Mouse (Mus musculus) cortical plate, adult 2 months (tissue): ENCODE data around the gene Apom. TPM values are rescaled to one million over a fixed set of nuclear protein-coding genes. Genes with fewer than 3 reads are reported as not detected.

Source experiments
- H3K27ac ChIP-seq: fragments of 200-500 bp; 2 replicates; pipeline ENCODE4 v1.5.1; 2012; ENCODE audit warnings: low read length, control low read depth, inconsistent platforms; ENCODE audit not compliant: insufficient read depth
- H3K4me1 ChIP-seq: fragments of 200-500 bp; 2 replicates; pipeline ENCODE4 v1.6.1; 2011; ENCODE audit warnings: low read length; ENCODE audit not compliant: control insufficient read depth, insufficient read depth
- H3K4me3 ChIP-seq: fragments of 200-500 bp; 2 replicates; pipeline ENCODE4 v1.5.1; 2011; ENCODE audit warnings: mild to moderate bottlenecking, low read length, control low read depth; ENCODE audit not compliant: insufficient read depth
- CTCF ChIP-seq: fragments of 200-500 bp; IDR thresholded peaks from 2 replicates; pipeline ENCODE4 v1.5.1; 2011; ENCODE audit warnings: mild to moderate bottlenecking, control low read depth, low read length; ENCODE audit not compliant: insufficient read depth; ENCODE audit errors: extremely low read depth
- POLR2A ChIP-seq: fragments of 200-500 bp; IDR thresholded peaks from 2 replicates; pipeline ENCODE4 v1.6.1; 2011; ENCODE audit warnings: mild to moderate bottlenecking, low read length, control low read depth; ENCODE audit not compliant: insufficient read depth; ENCODE audit errors: extremely low read depth
- polyA plus RNA-seq: library from polyadenylated mRNA; depleted of rRNA; stranded (reverse); fragments of >200 nt; gene quantifications from 2 replicates; pipeline ENCODE4 v1.2.3, GENCODE M21; 2012

The Apom gene
- polyA plus RNA-seq, 1 experiment: 0.13 TPM

DNA sequence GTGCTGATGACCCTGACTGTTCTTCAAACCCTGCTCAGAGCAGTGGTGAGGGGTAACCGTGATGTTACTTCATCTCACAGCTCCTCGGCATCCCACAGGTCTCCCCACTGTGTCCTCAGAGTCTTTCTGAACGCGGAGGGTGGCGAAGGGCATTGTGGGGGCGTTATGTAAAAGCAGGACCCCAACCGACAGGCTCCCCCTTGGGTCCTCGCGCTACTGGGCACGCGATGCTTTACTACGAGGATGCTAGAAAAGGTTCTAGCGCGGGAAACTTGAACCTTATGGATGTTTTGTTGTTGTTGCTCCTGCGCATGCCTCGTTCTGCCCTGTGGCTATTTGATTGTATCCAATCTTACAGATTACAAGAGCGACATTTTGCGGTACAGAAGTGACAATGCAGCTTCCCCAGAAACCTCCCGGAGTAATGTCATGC, 10.0 kb downstream of the Apom start, which contains the start of gene Csnk2b:
Gene Csnk2b (minus strand): TSS at position 183 of the 433 bp plus-strand sequence.
- TF ChIP-seq CTCF: peak; percentile 39
- peak; percentile 29; the same call in 1 of the 2 replicates for TF ChIP-seq POLR2A
- H3K27ac ChIP-seq: peak within 1 kb of the TSS; percentile 43
- H3K4me3 ChIP-seq: peak within 1 kb of the TSS; percentile 79
- peaks cover 2% of the 10 kb centered on the region; the same call in 1 of the 2 replicates for H3K4me1 ChIP-seq

- Histone ChIP-seq H3K27ac (peak within 1 kb of the TSS; percentile 43), H3K4me1 (peaks cover 2% of the 10 kb centered on the region; the same call in 1 of the 2 replicates), H3K4me3 (peak within 1 kb of the TSS; percentile 79)
- TF ChIP-seq POLR2A: peak; percentile 80
- no peak for TF ChIP-seq CTCF
Measured at GRCm38 (mm10) chr17:35121143-35121799, 10.6 kb downstream of the Apom start, which contains the start of gene Gpank1. Gpank1 (plus strand) TSS chr17:35121455.

- TF ChIP-seq POLR2A (no peak), CTCF (no peak)
- Histone ChIP-seq H3K4me1 (peaks cover 2% of the 10 kb centered on the region; the same call in 1 of the 2 replicates), H3K27ac (0 out of 2 replicates have a peak overlapping the region, but pooled peaks have one; percentile 4), H3K4me3 (peak overlapping the region; percentile 79)
Measured at GRCm38 (mm10) chr17:35120745-35121142, 11.1 kb downstream of the Apom start.

DNA sequence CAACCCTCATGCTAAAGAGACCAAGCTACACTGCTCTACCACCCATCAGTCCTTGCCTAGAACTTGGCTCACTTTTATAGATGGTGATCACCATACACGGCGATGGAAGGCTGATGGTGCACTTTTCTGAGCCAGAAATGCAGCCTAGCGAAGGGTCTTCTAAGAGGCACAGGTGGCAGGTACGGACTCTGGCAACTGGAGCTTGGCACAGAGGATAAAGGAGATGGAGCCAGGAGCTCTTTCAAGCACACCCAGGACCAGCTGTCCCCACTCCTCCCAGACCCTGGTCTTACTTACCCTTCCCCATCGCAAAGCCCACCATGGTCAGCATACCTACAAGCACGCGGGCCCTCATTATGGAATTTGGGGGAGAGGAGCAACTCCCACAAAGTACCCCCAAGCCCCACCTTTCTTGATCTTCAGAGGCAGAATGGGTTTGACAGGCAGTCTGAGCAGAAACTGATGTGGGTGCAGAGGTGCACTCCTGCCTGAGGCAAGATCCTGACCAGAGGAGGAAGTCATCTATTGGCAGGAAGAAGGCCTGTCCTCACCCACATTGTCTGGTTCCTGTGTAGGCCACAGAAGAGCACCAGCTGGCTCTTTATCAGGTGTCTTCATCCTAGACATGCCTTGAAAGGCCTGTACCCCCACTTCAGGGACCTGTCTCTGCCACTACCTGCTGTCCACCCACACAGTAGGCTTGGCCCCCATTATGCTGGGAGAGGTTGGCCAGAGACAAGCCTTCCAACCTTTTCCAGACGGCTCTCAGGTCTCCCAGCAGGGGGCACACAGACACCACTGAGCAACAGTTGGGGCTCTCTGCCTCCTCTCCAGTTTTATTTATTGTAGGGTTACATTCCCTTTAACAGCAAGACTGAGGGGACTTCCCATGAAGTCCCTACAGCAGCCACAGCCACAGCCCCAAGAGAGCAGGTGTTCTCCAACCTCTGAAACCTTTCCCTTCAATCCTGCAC, 16.5 kb downstream of the Apom start, which contains the start of gene Ly6g5b:
Gene Ly6g5b (minus strand): TSS at position 383 of the 974 bp plus-strand sequence.
- no peak within 1 kb of the TSS for H3K27ac ChIP-seq
- TF ChIP-seq POLR2A (no peak), CTCF (0 out of 2 replicates have a peak, but pooled peaks have one; percentile 18)
- H3K4me1 ChIP-seq: no peaks in the 10 kb centered on the region
- H3K4me3 ChIP-seq: no peak within 1 kb of the TSS

GRCm38 (mm10) chr17:35111774-35112173, 20.1 kb downstream of the Apom start:
- Histone ChIP-seq H3K27ac (no peak overlapping the region), H3K4me3 (no peak overlapping the region), H3K4me1 (no peaks in the 10 kb centered on the region)
- TF ChIP-seq CTCF (no peak), POLR2A (no peak)

DNA sequence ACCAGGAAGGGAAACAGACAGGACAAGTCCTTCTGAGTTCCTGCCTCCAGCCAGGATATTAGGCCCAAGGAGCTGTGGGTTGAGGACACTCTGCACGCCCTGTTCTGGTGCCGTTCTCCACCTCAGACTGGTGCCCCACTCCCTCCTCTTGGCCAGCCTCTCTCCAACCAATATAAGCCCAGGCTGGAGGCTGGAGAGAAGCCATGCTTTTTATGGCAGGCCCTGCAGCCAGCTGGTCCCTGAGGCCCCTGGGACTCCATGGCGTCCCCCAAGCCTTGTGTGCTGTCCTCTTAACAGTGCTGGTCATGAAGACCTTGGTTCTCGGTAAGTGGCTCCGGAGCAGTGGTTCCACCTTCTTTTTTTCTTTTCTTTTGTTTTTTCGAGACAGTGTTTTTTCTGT, 23.8 kb downstream of the Apom start, which contains the start of gene Ly6g5c:
Gene Ly6g5c (plus strand): TSS at position 183 of the 400 bp plus-strand sequence.
- Histone ChIP-seq H3K4me1 (peaks cover 2% of the 10 kb centered on the region; the same call in 1 of the 2 replicates), H3K27ac (no peak within 1 kb of the TSS), H3K4me3 (no peak within 1 kb of the TSS)
- TF ChIP-seq POLR2A: no peak
- TF ChIP-seq CTCF: no peak

DNA sequence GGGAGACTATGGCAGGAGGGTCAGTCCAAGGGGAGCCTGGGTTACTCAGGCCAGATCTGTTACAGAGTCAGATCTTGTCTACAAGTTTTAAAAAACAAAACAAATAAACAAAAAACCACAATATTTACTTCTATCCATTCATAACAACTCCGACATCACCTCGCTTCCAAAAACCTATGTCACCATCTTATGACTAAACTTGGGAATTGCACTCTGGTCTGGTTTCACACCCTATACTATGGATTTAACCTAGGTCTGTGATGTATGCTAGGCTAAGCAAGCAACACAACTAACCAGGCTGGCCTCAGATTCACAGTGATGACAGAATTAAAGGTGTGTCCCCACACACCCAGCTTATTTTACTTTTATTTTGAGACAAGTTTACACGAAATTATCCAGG, 25.3 kb downstream of the Apom start:
- no peak overlapping the region for H3K27ac ChIP-seq

GRCm38 (mm10) chr17:35105740-35106389, 26.0 kb downstream of the Apom start:
- Histone ChIP-seq H3K27ac (no peak overlapping the region), H3K4me1 (peaks cover 2% of the 10 kb centered on the region; the same call in 1 of the 2 replicates), H3K4me3 (no peak overlapping the region)
- TF ChIP-seq CTCF (peak; percentile 71), POLR2A (no peak)

More for the DNA sequence above, 25.3 kb downstream of the Apom start:
- Histone ChIP-seq H3K4me3 (no peak overlapping the region), H3K4me1 (peaks cover 2% of the 10 kb centered on the region; the same call in 1 of the 2 replicates)
- no peak for TF ChIP-seq POLR2A
- TF ChIP-seq CTCF: peak; percentile 13; the same call in 1 of the 2 replicates

DNA sequence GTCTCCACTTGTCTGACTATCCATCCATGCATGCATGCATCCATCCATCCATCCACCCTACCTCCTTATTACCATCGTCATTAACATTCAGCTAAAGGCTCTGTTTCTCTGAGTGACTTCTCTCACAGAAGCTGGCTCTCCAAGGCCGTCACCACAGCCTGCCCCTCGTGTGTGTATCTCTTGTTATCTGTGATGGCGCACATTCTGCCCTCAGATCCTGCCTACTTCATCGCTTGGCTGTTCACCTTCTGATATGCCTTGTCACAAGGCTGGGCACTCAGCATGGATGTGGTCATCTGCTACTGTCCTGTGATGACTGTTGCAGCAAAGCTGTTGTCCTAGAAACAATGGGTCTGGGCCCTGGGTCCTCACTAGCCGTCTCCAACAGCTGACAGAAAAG, 27.1 kb downstream of the Apom start:
- Histone ChIP-seq H3K4me3 (no peak overlapping the region), H3K4me1 (peaks cover 2% of the 10 kb centered on the region; the same call in 1 of the 2 replicates), H3K27ac (no peak overlapping the region)
- TF ChIP-seq POLR2A: no peak
- no peak for TF ChIP-seq CTCF
